Mouse (Mus musculus) central nervous system, embryonic 18 days (tissue): Measurements from ENCODE around the gene Olfr605. TPM values are rescaled to one million over a fixed set of nuclear protein-coding genes. Genes with fewer than 3 reads are reported as not detected.

Source experiments
- polyA plus RNA-seq: library from polyadenylated mRNA; depleted of rRNA; stranded (reverse); fragments of >200 nt; gene quantifications from 2 replicates; pipeline ENCODE4 v1.2.3, GENCODE M21; 2012; rRNA removed

Gene Olfr605
- not detected in 2 replicates for polyA plus RNA-seq

GRCm38 (mm10) chr7:103445339-103445738, at the start of gene Olfr605:
TSS of gene Olfr605 (minus strand) at chr7:103445439.

GRCm38 (mm10) chr7:103469577-103469976, 24.3 kb upstream of the Olfr605 start, which contains the start of gene Olfr608:
TSS of gene Olfr608 (plus strand) at chr7:103469877.

GRCm38 (mm10) chr7:103448746-103449145, 3.5 kb upstream of the Olfr605 start, which contains the start of gene Olfr606:
TSS of gene Olfr606 (plus strand) at chr7:103449046.

GRCm38 (mm10) chr7:103414772-103415171, 30.5 kb downstream of the Olfr605 start, which contains the start of gene Usp17lc:
TSS of gene Usp17lc (plus strand) at chr7:103415072.

Other genes with a start within 250 kb of the Olfr605 start
- gene Olfr593, start 233.6 kb downstream of the Olfr605 start, polyA plus RNA-seq, result not detected in 2 replicates
- not detected in 2 replicates for gene Olfr594, start 228.4 kb downstream of the Olfr605 start, polyA plus RNA-seq
- gene Usp17ld, start 192.9 kb downstream of the Olfr605 start, polyA plus RNA-seq, result not detected in 2 replicates
- gene Olfr596, start 139.8 kb downstream of the Olfr605 start, polyA plus RNA-seq, result not detected in 2 replicates
- gene Olfr597, start 129.1 kb downstream of the Olfr605 start, polyA plus RNA-seq, result not detected in 2 replicates
- gene Olfr598, start 121.9 kb downstream of the Olfr605 start, polyA plus RNA-seq, result not detected in 2 replicates
- not detected in 2 replicates for gene Olfr599, start 109.5 kb downstream of the Olfr605 start, polyA plus RNA-seq
- gene Olfr600, start 95.8 kb downstream of the Olfr605 start, polyA plus RNA-seq, result not detected in 2 replicates
- gene Olfr601, start 82.8 kb downstream of the Olfr605 start, polyA plus RNA-seq, result not detected in 2 replicates
- not detected in 2 replicates for gene Olfr603, start 59.3 kb downstream of the Olfr605 start, polyA plus RNA-seq
- not detected in 2 replicates for gene Usp17lc, start 30.4 kb downstream of the Olfr605 start, polyA plus RNA-seq
- gene Olfr606, start 3.6 kb upstream of the Olfr605 start, polyA plus RNA-seq, result not detected in 2 replicates
- not detected in 2 replicates for gene Olfr607, start 18.7 kb upstream of the Olfr605 start, polyA plus RNA-seq
- gene Olfr608, start 24.4 kb upstream of the Olfr605 start, polyA plus RNA-seq, result not detected in 2 replicates
- gene Olfr609, start 52.6 kb upstream of the Olfr605 start, polyA plus RNA-seq, result not detected in 2 replicates
- not detected in 2 replicates for gene Olfr610, start 66.7 kb upstream of the Olfr605 start, polyA plus RNA-seq
- gene Olfr611, start 75.4 kb upstream of the Olfr605 start, polyA plus RNA-seq, result not detected in 2 replicates
- not detected in 2 replicates for gene Olfr612, start 97.3 kb upstream of the Olfr605 start, polyA plus RNA-seq
- not detected in 2 replicates for gene Olfr613, start 102.6 kb upstream of the Olfr605 start, polyA plus RNA-seq
- gene Olfr615, start 110.6 kb upstream of the Olfr605 start, polyA plus RNA-seq, result not detected in 2 replicates
- not detected in 2 replicates for gene Olfr616, start 123.7 kb upstream of the Olfr605 start, polyA plus RNA-seq
- not detected in 2 replicates for gene Olfr617, start 127.6 kb upstream of the Olfr605 start, polyA plus RNA-seq
- not detected in 2 replicates for gene Olfr618, start 144.7 kb upstream of the Olfr605 start, polyA plus RNA-seq
- gene Olfr619, start 155.1 kb upstream of the Olfr605 start, polyA plus RNA-seq, result not detected in 2 replicates
- gene Olfr620, start 167.1 kb upstream of the Olfr605 start, polyA plus RNA-seq, result not detected in 2 replicates
- not detected in 2 replicates for gene Olfr622, start 197.3 kb upstream of the Olfr605 start, polyA plus RNA-seq
- gene Olfr623, start 218.3 kb upstream of the Olfr605 start, polyA plus RNA-seq, result not detected in 2 replicates
- not detected in 2 replicates for gene Olfr624, start 225.8 kb upstream of the Olfr605 start, polyA plus RNA-seq
- not detected in 2 replicates for gene Olfr625-ps1, start 237.3 kb upstream of the Olfr605 start, polyA plus RNA-seq